Mouse (Mus musculus) spleen, postnatal 4 days (tissue): Measurements from ENCODE around the gene Rora.

Experiments used
- DNase-seq, 2 experiments: peaks; one replicate each; pipeline ENCODE4 v3.0.0; 2022; ENCODE audit warnings: low spot score in 2 of 2

Rora gene

DNA sequence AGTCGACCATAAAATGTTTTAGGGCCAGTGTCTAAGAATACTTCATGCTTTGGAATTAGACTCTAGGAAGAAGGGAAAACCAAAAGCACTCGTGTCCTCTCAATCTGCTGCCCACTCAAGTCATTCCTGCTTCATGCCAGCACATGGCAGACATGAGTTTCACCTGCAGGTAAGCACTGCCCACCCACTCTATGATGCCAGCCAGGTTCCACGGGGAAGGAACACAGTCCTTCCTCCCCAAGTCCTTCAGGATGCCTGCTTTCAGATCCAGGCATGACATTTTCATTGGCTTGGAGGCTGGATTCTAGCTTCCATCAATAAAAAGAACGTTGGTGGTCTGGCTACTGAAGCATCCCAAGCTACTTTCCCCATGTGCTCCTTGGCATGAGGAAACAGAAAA, 166.4 kb downstream of the Rora start:
- no peak for DNase-seq

DNA sequence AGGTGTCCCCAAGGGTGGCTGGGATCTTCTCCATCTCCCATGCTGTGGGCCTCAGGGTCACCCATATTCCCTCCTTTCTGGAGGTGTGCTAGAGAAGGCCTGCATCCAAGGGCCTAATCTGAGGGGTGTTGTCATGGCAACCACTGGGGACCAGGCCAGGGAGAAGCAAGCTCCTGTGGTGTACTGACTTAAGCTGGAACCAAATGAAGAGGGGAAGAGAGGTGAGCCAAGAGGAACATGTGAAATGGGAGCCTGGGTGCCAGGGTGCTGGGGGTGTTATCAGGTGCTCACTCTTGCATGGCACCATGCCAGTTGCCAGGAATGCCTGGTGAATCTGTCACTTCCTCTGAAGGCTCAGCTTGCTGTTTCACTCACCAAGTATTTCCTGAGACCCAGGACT, 166.9 kb downstream of the Rora start:
- DNase-seq = no peak

- DNase-seq = no peak
These were observed 167.8 kb downstream of the Rora start for GRCm38 (mm10) chr9:68821388-68821787.

- no peak for DNase-seq
These were observed 169.7 kb downstream of the Rora start for GRCm38 (mm10) chr9:68823292-68823691.

- no peak for DNase-seq
These were observed 171.5 kb downstream of the Rora start for GRCm38 (mm10) chr9:68825107-68825506.

- no peak for DNase-seq
These were observed 172.3 kb downstream of the Rora start for GRCm38 (mm10) chr9:68825841-68826240.

- no peak for DNase-seq
These were observed 173.9 kb downstream of the Rora start for GRCm38 (mm10) chr9:68827441-68827840.

DNA sequence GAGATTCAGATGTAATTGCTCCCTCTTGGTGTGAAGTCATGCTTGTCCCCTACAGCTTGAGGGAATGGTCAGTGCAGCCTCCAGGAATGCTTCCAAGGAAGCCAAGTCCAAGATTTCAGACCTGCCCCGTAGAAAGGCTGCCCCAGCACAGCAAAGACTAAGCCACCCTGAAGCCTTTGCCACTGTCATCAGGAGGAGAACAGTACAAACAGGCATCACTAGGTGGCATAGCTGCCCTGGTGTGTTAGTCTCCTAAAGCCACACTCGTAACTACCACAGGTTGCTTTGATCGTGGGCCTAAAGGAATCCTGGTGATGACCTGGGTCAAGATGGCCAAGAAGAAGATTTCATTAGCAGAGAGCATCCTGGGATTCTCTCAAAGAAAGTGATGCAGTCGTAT, 176.3 kb downstream of the Rora start:
- DNase-seq = no peak

DNA sequence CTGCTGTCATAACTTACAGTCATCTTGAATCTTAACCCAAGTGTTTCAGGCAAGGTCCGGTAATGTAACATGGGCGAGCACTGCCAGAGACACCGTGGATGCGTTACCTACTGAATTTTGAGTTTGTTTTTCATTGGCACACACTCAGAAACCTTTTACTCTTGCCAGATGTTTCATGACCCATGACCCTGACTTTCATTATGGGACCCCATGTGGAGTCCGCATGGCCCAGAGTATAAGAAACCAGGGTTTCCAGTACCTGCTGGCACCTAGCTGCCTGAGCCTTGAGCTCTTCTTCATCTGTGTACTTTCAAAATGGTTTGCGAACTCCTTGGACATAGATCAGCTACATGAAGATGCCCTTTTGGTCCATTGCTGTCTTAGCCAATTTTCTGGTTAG, 179.7 kb downstream of the Rora start:
- no peak for DNase-seq

GRCm38 (mm10) chr9:68835037-68835649, 181.6 kb downstream of the Rora start:
- no peak for DNase-seq

GRCm38 (mm10) chr9:68842134-68842892, 188.7 kb downstream of the Rora start:
- DNase-seq = no peak

DNA sequence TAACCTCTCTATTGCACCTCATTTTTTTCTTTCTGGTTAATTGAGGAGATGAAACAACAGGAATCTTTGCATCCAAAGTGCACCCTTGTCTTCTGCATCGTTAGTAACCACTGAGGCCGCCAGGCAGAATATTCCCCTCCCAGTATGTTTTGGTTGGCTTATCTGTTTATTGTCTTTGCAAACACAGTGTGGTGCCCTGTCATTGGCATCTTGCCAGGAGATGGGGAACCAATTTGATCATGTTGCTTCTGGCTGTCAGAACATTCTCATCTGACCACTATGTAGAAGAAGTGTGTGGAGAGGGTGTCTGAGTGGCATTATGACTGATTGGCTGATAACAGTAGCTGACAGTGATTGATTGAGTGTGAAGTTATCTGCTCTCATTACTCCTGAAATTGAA, 192.0 kb downstream of the Rora start:
- no peak for DNase-seq

GRCm38 (mm10) chr9:68850321-68850720, 196.7 kb downstream of the Rora start:
- no peak for DNase-seq

GRCm38 (mm10) chr9:68852201-68852600, 198.6 kb downstream of the Rora start:
- no peak for DNase-seq

- no peak for DNase-seq
These were observed 199.3 kb downstream of the Rora start for GRCm38 (mm10) chr9:68852934-68853333.

DNA sequence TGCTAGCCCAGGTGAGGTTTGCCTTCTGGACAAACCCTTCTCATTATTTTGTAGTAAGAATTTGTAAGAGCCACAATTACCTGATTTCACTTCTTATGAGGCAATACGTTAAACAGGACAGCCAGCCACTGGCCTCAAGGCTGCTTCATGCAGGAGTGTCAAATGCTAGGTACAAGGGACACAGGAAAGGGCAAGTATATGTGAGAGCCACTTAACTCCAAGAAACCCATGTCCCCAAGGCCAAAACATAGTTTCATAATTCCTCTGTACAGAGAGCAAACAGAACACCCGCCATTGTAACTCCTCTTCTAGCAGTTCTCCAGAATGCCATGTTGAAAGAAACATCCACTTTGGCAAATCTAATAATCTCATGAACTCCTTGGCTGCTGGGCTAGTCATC, 205.9 kb downstream of the Rora start:
- no peak for DNase-seq

DNA sequence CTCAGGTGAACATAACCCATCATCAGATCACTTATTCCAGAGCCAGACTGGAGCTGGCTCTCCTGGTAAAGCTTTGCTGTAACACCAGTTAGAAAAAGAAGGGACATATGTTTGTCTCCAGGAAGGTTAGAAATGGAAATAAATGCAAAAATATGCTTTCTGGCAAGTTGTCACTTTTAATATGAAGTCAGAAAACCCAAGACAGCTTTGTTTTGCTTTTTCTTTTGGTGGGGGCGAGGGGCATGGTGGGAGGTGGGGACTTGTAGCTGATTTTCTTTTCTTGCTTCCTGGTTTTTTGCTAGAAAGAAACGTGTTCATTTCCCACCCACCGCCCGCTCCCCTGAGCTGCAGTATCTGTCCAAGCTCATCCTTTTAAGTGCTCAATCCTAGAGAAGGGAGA, 212.7 kb downstream of the Rora start:
- no peak for DNase-seq

- DNase-seq = no peak
These were observed 220.3 kb downstream of the Rora start for GRCm38 (mm10) chr9:68873838-68874237.

GRCm38 (mm10) chr9:68874544-68874943, 221.0 kb downstream of the Rora start:
- no peak for DNase-seq

DNA sequence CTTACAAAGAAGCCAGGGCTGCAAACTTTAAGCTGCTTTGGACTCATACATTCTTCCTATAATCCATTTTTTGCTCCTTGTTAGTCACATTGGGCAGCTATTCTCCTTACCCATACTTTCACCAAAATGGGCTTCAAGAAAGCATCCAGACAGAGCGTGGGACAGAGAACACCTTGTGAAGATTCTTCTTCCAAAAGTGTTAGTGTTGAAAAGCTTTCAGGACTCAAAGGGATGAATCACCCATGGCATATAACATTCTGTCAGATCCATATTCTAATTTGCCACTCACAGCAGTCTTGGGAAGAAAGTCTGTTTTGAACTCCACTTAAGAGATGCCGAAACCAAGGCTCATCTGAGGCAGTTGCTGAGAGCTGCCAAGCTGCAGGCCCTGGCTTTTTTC, 222.2 kb downstream of the Rora start:
- DNase-seq = no peak

DNA sequence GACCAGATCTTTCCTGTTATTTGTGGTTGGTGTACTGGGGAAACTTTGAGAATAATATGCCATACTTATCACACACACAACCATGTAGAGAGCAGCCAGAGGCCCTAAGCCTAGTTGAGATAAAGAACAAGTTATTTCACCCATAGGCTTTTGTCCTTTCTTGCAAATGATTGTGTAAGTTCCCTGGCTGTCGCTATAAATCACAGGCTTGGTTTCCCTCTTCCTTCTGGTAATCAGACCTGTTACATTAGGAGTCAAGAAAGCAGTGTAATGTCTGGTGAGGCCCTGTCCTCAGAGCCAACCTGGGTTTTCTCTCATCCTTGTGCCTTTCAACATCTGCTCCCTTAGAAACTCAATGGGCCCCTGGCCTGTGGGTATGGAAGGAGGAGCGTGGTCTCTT, 222.7 kb downstream of the Rora start:
- DNase-seq = no peak

GRCm38 (mm10) chr9:68881896-68882295, 228.3 kb downstream of the Rora start:
- DNase-seq = no peak

DNA sequence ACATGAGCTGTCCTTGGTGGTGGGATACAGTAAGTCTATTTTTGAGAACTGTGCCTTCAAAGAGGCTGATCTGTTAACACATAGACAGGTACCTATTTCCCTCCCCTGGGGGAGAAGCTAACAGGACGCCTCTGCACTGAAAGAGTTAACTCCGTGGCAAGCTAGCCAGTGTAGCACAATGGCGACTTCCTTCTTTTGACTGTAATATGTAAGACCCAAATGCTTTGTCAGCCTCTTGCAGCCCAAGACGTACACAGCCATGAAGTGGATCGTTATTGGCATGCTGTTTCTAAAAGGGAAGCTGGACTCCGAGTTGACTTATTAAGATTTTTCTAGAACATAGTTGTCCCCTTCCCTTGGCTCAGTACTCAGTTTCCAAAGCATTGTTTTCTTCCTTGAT, 229.4 kb downstream of the Rora start:
- no peak for DNase-seq

GRCm38 (mm10) chr9:68883687-68884086, 230.1 kb downstream of the Rora start:
- no peak for DNase-seq
